Mouse (Mus musculus): ENCODE results near the gene Rab4a. TPM values are rescaled to one million over a fixed set of nuclear protein-coding genes. Genes with fewer than 3 reads are reported as not detected.

Gene Rab4a
- total and polyA plus RNA-seq, 3 experiments = 22.2 to 44.6 TPM; not detected in 1

- H3K9ac ChIP-seq (ENCODE audit: control insufficient read depth, low read depth, low read length, poor library complexity, severe bottlenecking) = no peak overlapping the region
- H3K4me3 ChIP-seq (ENCODE audit: control insufficient read depth in 1 of 2, insufficient read depth in 1 of 2, low read depth in 2 of 2, low read length in 2 of 2) = no peak overlapping the region
- H3K4me1 ChIP-seq (ENCODE audit: control insufficient read depth in 1 of 2, insufficient read depth in 2 of 2, low read length in 2 of 2) = peaks cover 14 to 25% of the 10 kb centered on the region in 2 experiments
- no peaks in the 10 kb centered on the region for H3K9me3 ChIP-seq (replicated peaks; ENCODE audit: insufficient read depth, low read length)
- peaks cover 4% of the 10 kb centered on the region; the same call in 1 of the 2 replicates for H3K79me2 ChIP-seq (ENCODE audit: control insufficient read depth, insufficient read depth, low read length, poor library complexity)
- TF ChIP-seq POLR2AphosphoS5 (IDR thresholded peaks at IDR 0.05; ENCODE audit: borderline replicate concordance, low read depth, low read length) (no peak), UBTF (IDR thresholded peaks at IDR 0.05; ENCODE audit: borderline replicate concordance, insufficient read depth, low read depth, low read length) (no peak), SMC3 (IDR thresholded peaks at IDR 0.05; ENCODE audit: low read depth, low read length) (peak; percentile 40), KAT2A (conservative IDR thresholded peaks at IDR 0.05; ENCODE audit: low read depth, low read length) (no peak), TBP (IDR thresholded peaks at IDR 0.05; ENCODE audit: low read depth, low read length) (no peak), NELFE (IDR thresholded peaks at IDR 0.05; ENCODE audit: low read depth, low read length) (no peak), RAD21 (IDR thresholded peaks at IDR 0.05; ENCODE audit: low read depth, low read length) (no peak; the same call in 1 of the 2 replicates), GATA1 (IDR thresholded peaks at IDR 0.05; ENCODE audit: low read depth, low read length) (no peak), CHD1 (IDR thresholded peaks at IDR 0.05; ENCODE audit: low read depth, low read length) (no peak), TCF12 (IDR thresholded peaks at IDR 0.05; ENCODE audit: low read depth, low read length) (no peak), CTCF (IDR thresholded peaks at IDR 0.05 in 2 of 3, conservative IDR thresholded peaks at IDR 0.05 in 1 of 3; ENCODE audit: control insufficient read depth in 1 of 3, insufficient read depth in 1 of 3, low read depth in 2 of 3, low read length in 3 of 3, poor library complexity in 1 of 3, severe bottlenecking in 1 of 3) (peak; percentile 49 to 64 (median 57))
- H3K27me3 ChIP-seq (ENCODE audit: control insufficient read depth in 1 of 2, insufficient read depth in 2 of 2, low read length in 2 of 2) = no peaks in the 10 kb centered on the region
- peaks cover 12 to 34% of the 10 kb centered on the region in 2 experiments for H3K36me3 ChIP-seq (ENCODE audit: control insufficient read depth in 1 of 2, insufficient read depth in 2 of 2, low read length in 2 of 2)
- H3K27ac ChIP-seq (ENCODE audit: control insufficient read depth, low read depth, low read length) = no peak overlapping the region
- peak; percentile 54 for DNase-seq (ENCODE audit: low read depth, low spot score)
Measured at GRCm38 (mm10) chr8:123826001-123826400, 20.2 kb downstream of the Rab4a start.

GRCm38 (mm10) chr8:123826758-123827157, 21.0 kb downstream of the Rab4a start:
- Histone ChIP-seq H3K4me3 (ENCODE audit: control insufficient read depth in 1 of 2, insufficient read depth in 1 of 2, low read depth in 2 of 2, low read length in 2 of 2) (no peak overlapping the region), H3K27ac (ENCODE audit: control insufficient read depth, low read depth, low read length) (no peak overlapping the region), H3K36me3 (ENCODE audit: control insufficient read depth in 1 of 2, insufficient read depth in 2 of 2, low read length in 2 of 2) (peaks cover 15 to 28% of the 10 kb centered on the region in 2 experiments), H3K9ac (ENCODE audit: control insufficient read depth, low read depth, low read length, poor library complexity, severe bottlenecking) (no peak overlapping the region), H3K9me3 (replicated peaks; ENCODE audit: insufficient read depth, low read length) (no peaks in the 10 kb centered on the region), H3K79me2 (ENCODE audit: control insufficient read depth, insufficient read depth, low read length, poor library complexity) (0 out of 2 replicates have a peak, but pooled peaks cover 2% of the 10 kb centered on the region), H3K4me1 (ENCODE audit: control insufficient read depth in 1 of 2, insufficient read depth in 2 of 2, low read length in 2 of 2) (peaks cover 8 to 24% of the 10 kb centered on the region in 2 experiments), H3K27me3 (ENCODE audit: control insufficient read depth in 1 of 2, insufficient read depth in 2 of 2, low read length in 2 of 2) (no peaks in the 10 kb centered on the region)
- TF ChIP-seq EP300 (IDR thresholded peaks at IDR 0.05; ENCODE audit: low read depth in 1 of 2, low read length in 2 of 2) = no peak
- TF ChIP-seq MAX (IDR thresholded peaks at IDR 0.05; ENCODE audit: low read length) = no peak
- TF ChIP-seq CHD2 (IDR thresholded peaks at IDR 0.05; ENCODE audit: low read length) = no peak
- DNase-seq (ENCODE audit: low read depth, low spot score) = no peak

- H3K4me1 ChIP-seq (ENCODE audit: control insufficient read depth in 1 of 2, insufficient read depth in 2 of 2, low read length in 2 of 2) = peaks cover 8 to 19% of the 10 kb centered on the region in 2 experiments
- no peak for DNase-seq (ENCODE audit: low read depth, low spot score)
Measured at GRCm38 (mm10) chr8:123827523-123827922, 21.7 kb downstream of the Rab4a start.

More at GRCm38 (mm10) chr8:123827523-123827922, 21.7 kb downstream of the Rab4a start:
- H3K79me2 ChIP-seq (ENCODE audit: control insufficient read depth, insufficient read depth, low read length, poor library complexity) = no peaks in the 10 kb centered on the region
- no peak for TF ChIP-seq HCFC1 (IDR thresholded peaks at IDR 0.05; ENCODE audit: low read depth, low read length)
- no peak for TF ChIP-seq GATA1 (IDR thresholded peaks at IDR 0.05; ENCODE audit: low read depth, low read length)
- TF ChIP-seq ZC3H11A (IDR thresholded peaks at IDR 0.05; ENCODE audit: low read depth, low read length) = no peak
- TF ChIP-seq USF2 (IDR thresholded peaks at IDR 0.05; ENCODE audit: borderline replicate concordance in 1 of 2, insufficient read depth in 1 of 2, low read depth in 1 of 2, low read length in 2 of 2) = no peak
- TF ChIP-seq ZNF384 (IDR thresholded peaks at IDR 0.05; ENCODE audit: low read depth, low read length) = no peak
- TF ChIP-seq TAL1 (IDR thresholded peaks at IDR 0.05; ENCODE audit: low read length) = no peak
- TF ChIP-seq MYC (IDR thresholded peaks at IDR 0.05; ENCODE audit: low read depth, low read length) = no peak
- TF ChIP-seq E2F4 (IDR thresholded peaks at IDR 0.05; ENCODE audit: borderline replicate concordance, low read depth, low read length) = no peak
- no peak for TF ChIP-seq ZMIZ1 (IDR thresholded peaks at IDR 0.05; ENCODE audit: low read depth, low read length)
- no peak for TF ChIP-seq GABPA (IDR thresholded peaks at IDR 0.05; ENCODE audit: low read depth, low read length)
- no peak for TF ChIP-seq ZKSCAN1 (IDR thresholded peaks at IDR 0.05; ENCODE audit: low read depth, low read length)
- no peak for TF ChIP-seq TBP (IDR thresholded peaks at IDR 0.05; ENCODE audit: low read depth, low read length)
- no peak for TF ChIP-seq MAFK (IDR thresholded peaks at IDR 0.05; ENCODE audit: borderline replicate concordance, low read depth, low read length)
- no peak overlapping the region for H3K9ac ChIP-seq (ENCODE audit: control insufficient read depth, low read depth, low read length, poor library complexity, severe bottlenecking)
- H3K27ac ChIP-seq (ENCODE audit: control insufficient read depth, low read depth, low read length) = no peak overlapping the region
- H3K36me3 ChIP-seq (ENCODE audit: control insufficient read depth in 1 of 2, insufficient read depth in 2 of 2, low read length in 2 of 2) = peaks cover 16 to 22% of the 10 kb centered on the region in 2 experiments
- no peaks in the 10 kb centered on the region for H3K9me3 ChIP-seq (replicated peaks; ENCODE audit: insufficient read depth, low read length)
- no peaks in the 10 kb centered on the region for H3K27me3 ChIP-seq (ENCODE audit: control insufficient read depth in 1 of 2, insufficient read depth in 2 of 2, low read length in 2 of 2)
- no peak overlapping the region for H3K4me3 ChIP-seq (ENCODE audit: control insufficient read depth in 1 of 2, insufficient read depth in 1 of 2, low read depth in 2 of 2, low read length in 2 of 2)
